Mouse (Mus musculus) lung, embryonic 16.5 days (tissue): ENCODE measurements at regions not wholly inside any gene's neighbourhood (a gene's known extent, or its start where the extent isn't known, plus 50 kb on each side); places are given as distances from the start of the nearest gene placed in this dataset.
"Not testable (repeated sequence)": the region's sequence is repeated elsewhere in the genome, so short reads cannot be mapped to it uniquely, and the experiment has no call there.

Source experiments
- ATAC-seq: fragments of 200-750 bp; cut with Nextera tagmentation; 2 replicates; pipeline ENCODE4 v1.8.0; 2017; ENCODE audit warnings: low read depth, mild to moderate bottlenecking, moderate library complexity
- H3K27ac ChIP-seq: fragments of 300-500 bp; sonication (generic); 2 replicates; pipeline ENCODE4 v1.5.1; 2014; ENCODE audit warnings: mild to moderate bottlenecking, control low read depth, low read length
- H3K27me3 ChIP-seq: fragments of 300-500 bp; sonication (generic); 2 replicates; pipeline ENCODE4 v1.6.1; 2014; ENCODE audit warnings: low read depth, low read length, mixed read lengths; ENCODE audit not compliant: control insufficient read depth, insufficient read depth
- H3K36me3 ChIP-seq: fragments of 300-500 bp; sonication (generic); 2 replicates; pipeline ENCODE4 v1.6.1; 2014; ENCODE audit warnings: low read length; ENCODE audit not compliant: control insufficient read depth, insufficient read depth
- H3K4me1 ChIP-seq: fragments of 300-500 bp; sonication (generic); replicated peaks from 2 replicates; pipeline ENCODE4 v1.6.1; 2014; ENCODE audit warnings: low read length, mixed read lengths; ENCODE audit not compliant: control insufficient read depth, insufficient read depth
- H3K4me2 ChIP-seq: fragments of 300-500 bp; sonication (generic); 2 replicates; pipeline ENCODE4 v1.6.1; 2014; ENCODE audit warnings: low read depth, low read length, control low read depth
- H3K4me3 ChIP-seq: fragments of 300-500 bp; sonication (generic); 2 replicates; pipeline ENCODE4 v1.5.1; 2014; ENCODE audit warnings: mild to moderate bottlenecking, low read length, control low read depth
- H3K9ac ChIP-seq: fragments of 300-500 bp; sonication (generic); 2 replicates; pipeline ENCODE4 v1.6.1; 2014; ENCODE audit warnings: low read length, control low read depth
- H3K9me3 ChIP-seq: fragments of 300-500 bp; sonication (generic); 2 replicates; pipeline ENCODE4 v1.6.1; 2016; ENCODE audit warnings: low read length; ENCODE audit not compliant: control insufficient read depth
- WGBS: fragments of 180-500 bp; shearing (Covaris S2); extraction: QIAGEN DNeasy Blood & Tissue Kit; methylation state at CpG from one replicate; pipeline ENCODE4 v1.1.7; 2014; 5-methylcytosine and 5-hydroxymethylcytosine counted together

GRCm38 (mm10) chr2:109402556-109402955 is 122.0 kb upstream of the Mettl15 start:
- Histone ChIP-seq H3K9me3 (no peaks in the 10 kb centered on the region), H3K27me3 (no peaks in the 10 kb centered on the region), H3K4me2 (no peak overlapping the region), H3K9ac (no peak overlapping the region), H3K36me3 (no peaks in the 10 kb centered on the region), H3K27ac (no peak overlapping the region), H3K4me3 (no peak overlapping the region), H3K4me1 (no peaks in the 10 kb centered on the region)
- no peak for ATAC-seq
- 70% methylated on average over 1 of the region's 1 CpGs for WGBS

DNA sequence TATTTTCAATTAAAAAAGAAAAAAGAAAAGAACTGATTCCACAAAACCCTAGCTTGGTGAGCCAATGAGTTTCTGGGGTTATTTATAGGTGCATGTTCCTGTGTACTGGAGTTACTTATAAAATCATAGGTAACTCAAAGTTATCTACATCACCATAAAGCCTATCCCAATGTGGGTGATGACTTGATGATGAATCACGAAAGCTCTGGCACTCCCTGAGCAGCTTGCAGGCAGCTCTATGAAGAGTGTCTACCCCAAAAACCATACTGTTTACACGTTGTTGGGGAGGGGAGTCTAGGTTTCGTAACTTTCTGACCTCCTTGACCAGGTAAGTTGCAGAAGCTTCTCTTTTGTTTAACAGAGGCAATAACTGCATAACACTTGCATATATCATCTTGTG is 123.7 kb upstream of the Mettl15 start:
- no peak for ATAC-seq
- WGBS: 52% methylated on average over 3 of the region's 3 CpGs

GRCm38 (mm10) chr2:109406591-109407079 is 126.1 kb upstream of the Mettl15 start:
- Histone ChIP-seq H3K36me3 (no peaks in the 10 kb centered on the region), H3K9ac (no peak overlapping the region), H3K4me3 (no peak overlapping the region), H3K9me3 (no peaks in the 10 kb centered on the region), H3K4me1 (no peaks in the 10 kb centered on the region), H3K27ac (no peak overlapping the region), H3K4me2 (no peak overlapping the region), H3K27me3 (no peaks in the 10 kb centered on the region)
- WGBS: 55% methylated on average over 7 of the region's 7 CpGs
- ATAC-seq: no peak

More for the DNA sequence above, 123.7 kb upstream of the Mettl15 start:
- no peak overlapping the region for H3K4me2 ChIP-seq
- H3K27ac ChIP-seq: no peak overlapping the region
- H3K4me3 ChIP-seq: no peak overlapping the region
- H3K9me3 ChIP-seq: no peaks in the 10 kb centered on the region
- no peaks in the 10 kb centered on the region for H3K27me3 ChIP-seq
- H3K36me3 ChIP-seq: no peaks in the 10 kb centered on the region
- H3K4me1 ChIP-seq: no peaks in the 10 kb centered on the region
- no peak overlapping the region for H3K9ac ChIP-seq

DNA sequence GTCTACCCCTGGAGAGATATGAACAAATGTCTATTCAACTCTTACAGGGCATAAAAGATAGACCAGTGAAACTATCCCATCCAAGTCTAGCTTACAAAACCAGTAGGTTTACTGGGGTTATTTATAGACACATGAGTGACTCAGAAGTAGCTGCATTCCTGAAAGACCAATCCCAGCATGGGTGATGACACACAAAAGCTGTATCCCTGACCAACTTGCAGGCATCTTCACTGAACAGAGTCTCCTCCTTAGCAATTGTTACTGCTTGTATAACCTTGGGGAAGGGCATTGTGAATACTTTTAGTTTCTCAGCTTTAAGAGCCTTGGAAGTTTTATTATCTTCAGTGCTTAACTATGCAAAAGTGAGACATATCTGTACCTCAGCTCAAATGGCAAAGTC is 139.6 kb upstream of the Mettl15 start:
- Histone ChIP-seq H3K9ac (no peak overlapping the region), H3K27me3 (no peaks in the 10 kb centered on the region), H3K4me3 (no peak overlapping the region), H3K36me3 (no peaks in the 10 kb centered on the region), H3K4me1 (no peaks in the 10 kb centered on the region), H3K4me2 (no peak overlapping the region), H3K27ac (no peak overlapping the region), H3K9me3 (no peaks in the 10 kb centered on the region)
- ATAC-seq: no peak

DNA sequence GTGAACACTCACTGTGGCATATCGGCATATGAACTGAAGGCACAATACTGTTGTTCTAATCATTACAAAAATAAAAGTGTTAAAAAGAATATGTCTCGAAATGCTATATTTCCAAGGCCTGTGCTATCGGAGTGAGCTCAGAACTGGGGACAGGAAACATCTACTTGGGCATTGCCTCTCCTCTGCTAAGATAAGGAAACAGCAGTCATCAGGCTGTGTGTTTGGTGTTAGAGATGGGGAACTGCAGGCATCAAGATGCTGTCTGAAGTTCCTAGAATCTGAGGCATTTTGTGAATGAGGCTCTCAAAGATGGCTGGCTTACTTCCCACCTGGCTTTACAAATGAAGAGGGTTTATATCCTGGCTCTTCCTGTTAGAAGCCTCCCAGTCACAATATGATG is 150.6 kb upstream of the Mettl15 start:
- Histone ChIP-seq H3K27me3 (no peaks in the 10 kb centered on the region), H3K27ac (no peak overlapping the region), H3K9ac (no peak overlapping the region), H3K9me3 (no peaks in the 10 kb centered on the region), H3K36me3 (no peaks in the 10 kb centered on the region), H3K4me3 (no peak overlapping the region), H3K4me1 (no peaks in the 10 kb centered on the region), H3K4me2 (no peak overlapping the region)
- 80% methylated on average over 3 of the region's 3 CpGs for WGBS
- no peak for ATAC-seq

- Histone ChIP-seq H3K4me3 (no peak overlapping the region), H3K4me1 (no peaks in the 10 kb centered on the region), H3K27ac (no peak overlapping the region), H3K9me3 (no peaks in the 10 kb centered on the region), H3K9ac (no peak overlapping the region), H3K27me3 (no peaks in the 10 kb centered on the region), H3K36me3 (no peaks in the 10 kb centered on the region), H3K4me2 (no peak overlapping the region)
- no peak for ATAC-seq
- 51% methylated on average over 3 of the region's 3 CpGs for WGBS
Observed at GRCm38 (mm10) chr2:109442551-109443120, 162.1 kb upstream of the Mettl15 start.

GRCm38 (mm10) chr2:109443521-109444066 is 163.0 kb upstream of the Mettl15 start:
- no peak overlapping the region for H3K27ac ChIP-seq
- no peak overlapping the region for H3K9ac ChIP-seq
- no peaks in the 10 kb centered on the region for H3K36me3 ChIP-seq
- H3K9me3 ChIP-seq: no peaks in the 10 kb centered on the region
- no peaks in the 10 kb centered on the region for H3K27me3 ChIP-seq
- 52% methylated on average over 3 of the region's 3 CpGs for WGBS
- no peak for ATAC-seq
- H3K4me3 ChIP-seq: no peak overlapping the region
- H3K4me2 ChIP-seq: no peak overlapping the region
- no peaks in the 10 kb centered on the region for H3K4me1 ChIP-seq

DNA sequence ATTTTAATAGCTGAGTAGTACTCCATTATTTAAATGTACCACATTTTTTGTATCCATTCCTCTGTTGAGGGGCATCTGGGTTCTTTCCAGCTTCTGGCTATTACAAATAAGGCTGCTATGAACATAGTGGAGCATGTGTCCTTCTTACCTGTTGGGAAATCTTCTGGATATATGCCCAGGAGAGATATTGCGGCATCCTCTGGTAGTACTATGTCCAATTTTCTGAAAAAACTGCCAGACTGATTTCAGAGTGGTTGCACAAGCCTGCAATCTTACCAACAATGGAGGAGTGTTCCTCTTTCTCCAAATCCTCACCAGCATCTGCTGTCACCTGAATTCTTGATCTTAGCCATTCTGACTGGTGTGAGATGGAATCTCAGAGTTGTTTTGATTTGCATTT is 181.7 kb upstream of the Mettl15 start:
- H3K4me1 ChIP-seq, H3K9ac ChIP-seq, H3K36me3 ChIP-seq, H3K27ac ChIP-seq, H3K4me2 ChIP-seq, ATAC-seq, H3K4me3 ChIP-seq, H3K27me3 ChIP-seq, H3K9me3 ChIP-seq: not testable (repeated sequence)
- 89% methylated on average over 1 of the region's 1 CpGs for WGBS

DNA sequence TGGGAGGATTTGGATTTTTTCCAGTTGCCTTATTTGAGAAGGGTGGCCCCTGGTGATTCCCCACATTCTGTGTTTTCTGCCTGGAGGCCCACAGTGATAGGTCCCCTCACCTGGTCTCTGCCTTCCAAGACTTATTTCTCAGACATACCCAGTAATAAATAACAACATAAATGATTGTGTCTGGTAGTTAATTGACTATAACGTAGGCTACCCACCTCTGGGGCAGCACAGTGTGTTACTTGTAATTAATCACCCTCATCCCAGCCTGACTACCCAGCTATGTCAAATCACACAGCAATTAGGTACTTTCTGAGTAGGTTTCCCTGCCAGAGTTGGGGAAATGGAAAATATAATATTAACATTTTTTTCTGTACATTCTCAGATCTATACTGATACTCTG is 190.2 kb upstream of the Bdnf start:
- no peak overlapping the region for H3K4me2 ChIP-seq
- H3K4me1 ChIP-seq: no peaks in the 10 kb centered on the region
- H3K9ac ChIP-seq: no peak overlapping the region
- no peak overlapping the region for H3K4me3 ChIP-seq
- H3K27ac ChIP-seq: no peak overlapping the region
- WGBS: 50% methylated on average over 1 of the region's 1 CpGs
- no peaks in the 10 kb centered on the region for H3K36me3 ChIP-seq
- no peaks in the 10 kb centered on the region for H3K27me3 ChIP-seq
- no peaks in the 10 kb centered on the region for H3K9me3 ChIP-seq
- ATAC-seq: no peak

GRCm38 (mm10) chr2:109487591-109487990 is 186.9 kb upstream of the Bdnf start:
- ATAC-seq: no peak
- no peak overlapping the region for H3K9ac ChIP-seq
- H3K4me3 ChIP-seq: no peak overlapping the region
- no peaks in the 10 kb centered on the region for H3K27me3 ChIP-seq
- no peak overlapping the region for H3K27ac ChIP-seq
- no peaks in the 10 kb centered on the region for H3K9me3 ChIP-seq
- no peaks in the 10 kb centered on the region for H3K4me1 ChIP-seq
- 67% methylated on average over 1 of the region's 1 CpGs for WGBS
- H3K36me3 ChIP-seq: no peaks in the 10 kb centered on the region
- H3K4me2 ChIP-seq: no peak overlapping the region
